Mouse (Mus musculus) gastrocnemius, postnatal 4 days (tissue): Measurements from ENCODE around the gene Nckap1. TPM values are rescaled to one million over a fixed set of nuclear protein-coding genes. Genes with fewer than 3 reads are reported as not detected.

Experiments used
- microRNA-seq: library from miRNA; unstranded; fragments of <30 nt; microRNA quantifications from one replicate; pipeline ENCODE4 v1.2.0, GENCODE M21; 2021
- total RNA-seq, 2 experiments: library from RNA; stranded (reverse); gene quantifications; 2 replicates each; pipeline ENCODE4 v1.2.3; 2021

Nckap1 gene
- total RNA-seq, 2 experiments from 2014 or later, result 80.1 to 81.0 TPM

Small RNAs within 50 kb of the gene (microRNA-seq; reads per million reads assigned to microRNA genes)
- gene Mir684-1, result not detected

Other genes starting within 250 kb of the Nckap1 start
- 10 to 100 TPM; 50.7 to 62.7 TPM for gene Frzb, start 133.8 kb downstream of the Nckap1 start, total RNA-seq
- gene Dusp19, start 35.7 kb upstream of the Nckap1 start, total RNA-seq, result 1 to 10 TPM; 9.0 to 9.3 TPM
- gene Nup35, start 35.9 kb upstream of the Nckap1 start, total RNA-seq, result 10 to 100 TPM; 14.0 to 14.7 TPM